Mouse (Mus musculus) spleen, adult 2 months (tissue): ENCODE measurements around the gene Csdc2.

ENCODE experiments used
- CTCF ChIP-seq: fragments of 200-500 bp; IDR thresholded peaks from 2 replicates; pipeline ENCODE4 v1.5.1; 2011; ENCODE audit warnings: mild to moderate bottlenecking, inconsistent platforms; ENCODE audit not compliant: insufficient read depth, insufficient read length, insufficient replicate concordance; ENCODE audit errors: extremely low read depth
- POLR2A ChIP-seq: fragments of 200-500 bp; IDR thresholded peaks from 2 replicates; pipeline ENCODE4 v1.6.1; 2011; ENCODE audit warnings: low read depth, low read length, inconsistent platforms

DNA sequence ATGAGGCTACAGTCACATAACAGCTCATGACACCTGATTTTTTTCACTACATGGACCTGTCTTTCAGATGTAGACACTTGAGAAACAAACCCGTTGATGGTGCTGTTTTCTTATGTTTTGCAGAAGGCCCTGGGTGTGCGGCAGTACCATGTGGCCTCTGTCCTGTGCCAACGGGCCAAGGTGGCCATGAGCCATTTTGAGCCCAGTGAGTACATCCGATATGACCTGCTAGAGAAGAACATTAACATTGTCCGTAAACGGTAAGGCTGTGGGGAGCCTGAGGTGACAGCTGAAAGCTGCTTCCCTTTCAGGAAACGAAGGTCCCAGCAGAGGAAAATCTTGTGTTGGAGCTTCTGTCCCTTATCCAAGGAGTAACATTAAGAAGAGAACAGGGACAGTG, 47.4 kb upstream of the Csdc2 start:
- TF ChIP-seq CTCF (no peak), POLR2A (no peak)
